Mouse (Mus musculus): Measurements from ENCODE around the gene Nit1. TPM values are rescaled to one million over a fixed set of nuclear protein-coding genes. Genes with fewer than 3 reads are reported as not detected.

The Nit1 gene
- polyA plus RNA-seq, 1 experiment from 2014 or later = 37.1 TPM

DNA sequence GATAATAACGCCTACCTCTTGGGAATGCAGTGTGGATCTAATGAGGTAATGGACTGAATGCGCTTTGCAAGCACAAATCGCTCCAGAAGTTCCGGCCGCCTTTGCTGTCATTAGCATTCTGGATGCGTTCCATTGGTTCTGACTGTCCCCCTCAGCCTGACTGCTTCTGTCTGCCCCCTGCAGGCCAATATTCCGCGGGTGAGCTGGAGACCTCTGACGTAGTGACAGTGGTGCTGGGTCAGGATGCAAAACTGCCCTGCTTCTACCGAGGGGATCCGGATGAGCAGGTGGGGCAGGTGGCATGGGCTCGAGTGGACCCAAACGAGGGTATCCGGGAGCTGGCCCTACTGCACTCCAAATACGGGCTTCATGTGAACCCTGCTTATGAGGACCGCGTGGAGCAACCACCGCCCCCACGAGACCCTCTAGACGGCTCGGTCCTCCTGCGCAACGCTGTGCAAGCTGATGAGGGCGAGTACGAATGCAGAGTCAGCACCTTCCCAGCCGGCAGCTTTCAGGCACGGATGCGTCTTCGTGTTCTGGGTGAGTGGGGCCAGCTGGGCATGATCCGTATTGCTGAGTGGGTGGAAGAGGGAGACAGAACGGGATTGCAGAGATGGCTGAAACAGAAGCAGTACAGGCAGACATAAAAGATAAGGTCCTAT lies 34.6 kb upstream of the Nit1 start:
- H3K36me3 ChIP-seq (ENCODE audit: control insufficient read depth, insufficient read depth, low read length) = no peaks in the 10 kb centered on the region
- peak; percentile 25; the same call in 1 of the 2 replicates for ATAC-seq (ENCODE audit: insufficient number of reproducible peaks, insufficient read depth, low FRiP score, low read depth)
- H3K4me2 ChIP-seq (replicated peaks; ENCODE audit: low read depth, low read length) = peak overlapping the region; percentile 46
- no peaks in the 10 kb centered on the region for H3K27me3 ChIP-seq (ENCODE audit: control insufficient read depth, insufficient read depth, low read length)
- no peaks in the 10 kb centered on the region for H3K9me3 ChIP-seq (ENCODE audit: control insufficient read depth, low read depth, low read length)
- H3K4me1 ChIP-seq (ENCODE audit: control insufficient read depth, insufficient read depth, low read length) = 0 out of 2 replicates have a peak, but pooled peaks cover 6% of the 10 kb centered on the region
- H3K27ac ChIP-seq (ENCODE audit: low read length) = no peak overlapping the region
- H3K9ac ChIP-seq (replicated peaks; ENCODE audit: low read depth, low read length) = no peak overlapping the region
- WGBS = 6% methylated on average over 31 of the region's 31 CpGs
- peak overlapping the region; percentile 13; the same call in 1 of the 2 replicates for H3K4me3 ChIP-seq (ENCODE audit: low read depth, low read length)

GRCm38 (mm10) chr1:171378298-171378697 lies 32.9 kb upstream of the Nit1 start:
- no peaks in the 10 kb centered on the region for H3K9me3 ChIP-seq (ENCODE audit: control insufficient read depth, low read depth, low read length)
- no peak overlapping the region for H3K9ac ChIP-seq (replicated peaks; ENCODE audit: low read depth, low read length)
- no peak overlapping the region for H3K4me2 ChIP-seq (replicated peaks; ENCODE audit: low read depth, low read length)
- no peak overlapping the region for H3K4me3 ChIP-seq (ENCODE audit: low read depth, low read length)
- H3K4me1 ChIP-seq (ENCODE audit: control insufficient read depth, insufficient read depth, low read length) = peaks cover 11% of the 10 kb centered on the region; the same call in 1 of the 2 replicates
- H3K36me3 ChIP-seq (ENCODE audit: control insufficient read depth, insufficient read depth, low read length) = no peaks in the 10 kb centered on the region
- no peak for ATAC-seq (ENCODE audit: insufficient number of reproducible peaks, insufficient read depth, low FRiP score, low read depth)
- no peak overlapping the region for H3K27ac ChIP-seq (ENCODE audit: low read length)
- WGBS = 82% methylated on average over 6 of the region's 6 CpGs
- no peaks in the 10 kb centered on the region for H3K27me3 ChIP-seq (ENCODE audit: control insufficient read depth, insufficient read depth, low read length)

- peak; percentile 87 for ATAC-seq (ENCODE audit: insufficient number of reproducible peaks, insufficient read depth, low FRiP score, low read depth)
- Histone ChIP-seq H3K4me2 (replicated peaks; ENCODE audit: low read depth, low read length) (peak overlapping the region; percentile 0; the same call in 1 of the 2 replicates), H3K27ac (ENCODE audit: low read length) (peak overlapping the region; percentile 10; the same call in 1 of the 2 replicates), H3K4me1 (ENCODE audit: control insufficient read depth, insufficient read depth, low read length) (peaks cover 20% of the 10 kb centered on the region; the same call in 1 of the 2 replicates), H3K36me3 (ENCODE audit: control insufficient read depth, insufficient read depth, low read length) (no peaks in the 10 kb centered on the region), H3K27me3 (ENCODE audit: control insufficient read depth, insufficient read depth, low read length) (no peaks in the 10 kb centered on the region), H3K9me3 (ENCODE audit: control insufficient read depth, low read depth, low read length) (no peaks in the 10 kb centered on the region), H3K9ac (replicated peaks; ENCODE audit: low read depth, low read length) (no peak overlapping the region), H3K4me3 (ENCODE audit: low read depth, low read length) (no peak overlapping the region)
- 45% methylated on average over 9 of the region's 9 CpGs for WGBS
Measured at GRCm38 (mm10) chr1:171375646-171376097, 30.2 kb upstream of the Nit1 start.

GRCm38 (mm10) chr1:171373946-171374345 lies 28.5 kb upstream of the Nit1 start:
- Histone ChIP-seq H3K36me3 (ENCODE audit: control insufficient read depth, insufficient read depth, low read length) (no peaks in the 10 kb centered on the region), H3K4me2 (replicated peaks; ENCODE audit: low read depth, low read length) (peak overlapping the region; percentile 29), H3K27ac (ENCODE audit: low read length) (peak overlapping the region; percentile 12; the same call in 1 of the 2 replicates), H3K27me3 (ENCODE audit: control insufficient read depth, insufficient read depth, low read length) (no peaks in the 10 kb centered on the region), H3K9ac (replicated peaks; ENCODE audit: low read depth, low read length) (no peak overlapping the region; the same call in 1 of the 2 replicates), H3K4me1 (ENCODE audit: control insufficient read depth, insufficient read depth, low read length) (peaks cover 14% of the 10 kb centered on the region; the same call in 1 of the 2 replicates), H3K4me3 (ENCODE audit: low read depth, low read length) (no peak overlapping the region), H3K9me3 (ENCODE audit: control insufficient read depth, low read depth, low read length) (no peaks in the 10 kb centered on the region)
- ATAC-seq (ENCODE audit: insufficient number of reproducible peaks, insufficient read depth, low FRiP score, low read depth) = no peak
- 7% methylated on average over 4 of the region's 4 CpGs for WGBS

GRCm38 (mm10) chr1:171372880-171373279 lies 27.4 kb upstream of the Nit1 start:
- Histone ChIP-seq H3K4me1 (ENCODE audit: control insufficient read depth, insufficient read depth, low read length) (peaks cover 14% of the 10 kb centered on the region; the same call in 1 of the 2 replicates), H3K4me2 (replicated peaks; ENCODE audit: low read depth, low read length) (peak overlapping the region; percentile 29; the same call in 1 of the 2 replicates), H3K27ac (ENCODE audit: low read length) (peak overlapping the region; percentile 12; the same call in 1 of the 2 replicates), H3K27me3 (ENCODE audit: control insufficient read depth, insufficient read depth, low read length) (no peaks in the 10 kb centered on the region), H3K36me3 (ENCODE audit: control insufficient read depth, insufficient read depth, low read length) (no peaks in the 10 kb centered on the region), H3K4me3 (ENCODE audit: low read depth, low read length) (no peak overlapping the region), H3K9ac (replicated peaks; ENCODE audit: low read depth, low read length) (no peak overlapping the region), H3K9me3 (ENCODE audit: control insufficient read depth, low read depth, low read length) (no peaks in the 10 kb centered on the region)
- no peak for ATAC-seq (ENCODE audit: insufficient number of reproducible peaks, insufficient read depth, low FRiP score, low read depth)
- WGBS = 48% methylated on average over 3 of the region's 3 CpGs

DNA sequence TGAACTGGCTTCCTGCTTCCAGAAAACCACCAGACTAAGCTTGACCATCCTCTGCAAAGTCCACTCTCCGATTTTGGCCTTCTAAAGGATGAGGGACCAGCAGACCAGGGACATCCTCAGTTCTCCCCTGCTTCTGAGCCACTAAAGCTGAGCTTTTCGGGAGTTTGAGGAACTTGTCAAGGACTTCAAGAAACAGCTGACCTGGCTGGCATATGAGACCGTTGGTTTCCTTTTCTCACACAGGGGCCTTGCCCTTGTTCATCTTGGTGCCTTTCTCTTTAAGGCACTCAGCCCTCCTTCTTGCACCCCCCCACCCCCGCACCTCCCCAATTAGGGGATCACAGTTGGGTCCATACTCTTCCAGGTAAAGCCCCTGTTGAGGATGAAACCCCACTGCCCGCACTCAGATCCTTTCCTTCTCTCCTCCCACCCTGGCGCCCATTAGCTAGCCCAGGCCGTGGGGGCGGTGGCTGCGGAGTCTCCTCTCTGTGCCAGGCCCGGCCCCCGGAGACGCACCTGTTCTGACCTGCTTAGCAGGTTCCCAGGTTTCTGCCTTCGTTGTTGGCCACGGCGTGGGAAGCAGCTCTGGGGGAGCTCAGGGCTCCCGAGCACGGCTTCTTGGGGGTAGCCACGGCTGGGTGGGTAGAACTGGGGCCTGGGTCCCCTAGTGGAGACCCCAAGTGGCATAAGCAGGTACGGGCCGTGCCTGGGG lies 24.6 kb upstream of the Nit1 start, which contains the start of gene Nectin4:
TSS of gene Nectin4 (plus strand) at position 255 of the 712 bp plus-strand sequence.
- peak within 1 kb of the TSS; percentile 67; the same call in 1 of the 2 replicates for H3K27ac ChIP-seq (ENCODE audit: low read length)
- WGBS = 34% methylated on average over 20 of the region's 20 CpGs
- peak within 1 kb of the TSS; percentile 18; the same call in 1 of the 2 replicates for H3K4me3 ChIP-seq (ENCODE audit: low read depth, low read length)

DNA sequence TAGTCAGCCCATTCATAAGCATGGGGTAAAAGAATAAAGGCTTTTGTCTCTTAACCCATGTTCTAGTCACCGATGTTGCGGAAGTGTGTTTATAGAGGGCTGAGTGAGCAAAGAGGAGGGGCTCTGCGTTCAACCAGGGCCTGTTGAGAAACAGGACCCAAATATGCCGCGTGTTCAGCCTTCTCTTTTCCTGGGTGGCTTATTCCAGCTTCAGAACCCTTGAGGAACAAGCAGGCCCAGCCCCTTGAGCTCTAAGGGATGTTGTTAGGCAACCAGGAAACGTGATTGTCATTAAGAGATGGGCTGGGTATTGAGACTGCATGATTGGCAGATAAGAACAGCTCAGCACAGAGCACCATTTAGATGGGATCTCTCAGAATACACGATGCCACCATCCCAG lies 20.5 kb upstream of the Nit1 start:
- no peaks in the 10 kb centered on the region for H3K4me1 ChIP-seq (ENCODE audit: control insufficient read depth, insufficient read depth, low read length)
- no peaks in the 10 kb centered on the region for H3K36me3 ChIP-seq (ENCODE audit: control insufficient read depth, insufficient read depth, low read length)
- H3K4me3 ChIP-seq (ENCODE audit: low read depth, low read length) = no peak overlapping the region
- H3K4me2 ChIP-seq (replicated peaks; ENCODE audit: low read depth, low read length) = no peak overlapping the region
- ATAC-seq (ENCODE audit: insufficient number of reproducible peaks, insufficient read depth, low FRiP score, low read depth) = no peak
- H3K27me3 ChIP-seq (ENCODE audit: control insufficient read depth, insufficient read depth, low read length) = no peaks in the 10 kb centered on the region
- H3K9me3 ChIP-seq (ENCODE audit: control insufficient read depth, low read depth, low read length) = no peaks in the 10 kb centered on the region
- 53% methylated on average over 7 of the region's 7 CpGs for WGBS
- H3K9ac ChIP-seq (replicated peaks; ENCODE audit: low read depth, low read length) = no peak overlapping the region
- H3K27ac ChIP-seq (ENCODE audit: low read length) = no peak overlapping the region

More for the DNA sequence above, 24.6 kb upstream of the Nit1 start, which contains the start of gene Nectin4:
- ATAC-seq (ENCODE audit: insufficient number of reproducible peaks, insufficient read depth, low FRiP score, low read depth) = peak; percentile 84
- 0 out of 2 replicates have a peak within 1 kb of the TSS, but pooled peaks have one; percentile 22 for H3K9ac ChIP-seq (replicated peaks; ENCODE audit: low read depth, low read length)
- no peaks in the 10 kb centered on the region for H3K9me3 ChIP-seq (ENCODE audit: control insufficient read depth, low read depth, low read length)
- peaks cover 14% of the 10 kb centered on the region; the same call in 1 of the 2 replicates for H3K4me1 ChIP-seq (ENCODE audit: control insufficient read depth, insufficient read depth, low read length)
- no peaks in the 10 kb centered on the region for H3K27me3 ChIP-seq (ENCODE audit: control insufficient read depth, insufficient read depth, low read length)
- H3K36me3 ChIP-seq (ENCODE audit: control insufficient read depth, insufficient read depth, low read length) = no peaks in the 10 kb centered on the region
- peak within 1 kb of the TSS; percentile 29 for H3K4me2 ChIP-seq (replicated peaks; ENCODE audit: low read depth, low read length)
